Mouse (Mus musculus) adrenal gland, postnatal 4 days (tissue): ENCODE measurements at regions not wholly inside any gene's neighbourhood (a gene's known extent, or its start where the extent isn't known, plus 50 kb on each side); places are given as distances from the start of the nearest gene placed in this dataset.

Experiments
- DNase-seq, 2 experiments: peaks; one replicate each; pipeline ENCODE4 v3.0.0; 2021 to 2022; ENCODE audit warnings: low spot score in 2 of 2, mixed read lengths in 2 of 2

- peak; percentile 72 to 79 for DNase-seq
Observed at GRCm38 (mm10) chrX:77432846-77433810, 77.7 kb upstream of the Tbl1x start.

- no peak for DNase-seq
Observed at GRCm38 (mm10) chrX:77433811-77434192, 77.0 kb upstream of the Tbl1x start.

GRCm38 (mm10) chrX:77443852-77444492, 66.8 kb upstream of the Tbl1x start:
- no peak for DNase-seq

DNA sequence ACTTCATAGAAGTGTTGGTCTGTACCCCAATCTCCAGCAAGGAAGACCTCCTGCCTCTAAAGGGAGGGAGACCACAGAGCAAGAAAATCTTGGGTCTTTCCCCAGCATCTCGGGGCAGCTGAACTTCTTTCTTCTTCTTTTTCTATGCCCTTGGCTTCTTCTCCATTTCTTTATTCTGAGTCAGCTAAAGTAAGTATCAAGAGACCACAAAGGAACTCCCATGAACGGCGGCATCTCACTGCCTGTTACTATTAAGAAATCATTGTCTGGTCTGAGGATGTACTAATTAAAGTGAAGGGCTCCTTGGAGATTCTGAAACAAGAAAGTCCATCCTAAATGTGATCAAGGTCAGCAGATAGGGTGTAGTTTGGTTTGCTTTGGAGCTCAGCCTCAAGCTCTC, 64.1 kb upstream of the Tbl1x start:
- DNase-seq: no peak

DNA sequence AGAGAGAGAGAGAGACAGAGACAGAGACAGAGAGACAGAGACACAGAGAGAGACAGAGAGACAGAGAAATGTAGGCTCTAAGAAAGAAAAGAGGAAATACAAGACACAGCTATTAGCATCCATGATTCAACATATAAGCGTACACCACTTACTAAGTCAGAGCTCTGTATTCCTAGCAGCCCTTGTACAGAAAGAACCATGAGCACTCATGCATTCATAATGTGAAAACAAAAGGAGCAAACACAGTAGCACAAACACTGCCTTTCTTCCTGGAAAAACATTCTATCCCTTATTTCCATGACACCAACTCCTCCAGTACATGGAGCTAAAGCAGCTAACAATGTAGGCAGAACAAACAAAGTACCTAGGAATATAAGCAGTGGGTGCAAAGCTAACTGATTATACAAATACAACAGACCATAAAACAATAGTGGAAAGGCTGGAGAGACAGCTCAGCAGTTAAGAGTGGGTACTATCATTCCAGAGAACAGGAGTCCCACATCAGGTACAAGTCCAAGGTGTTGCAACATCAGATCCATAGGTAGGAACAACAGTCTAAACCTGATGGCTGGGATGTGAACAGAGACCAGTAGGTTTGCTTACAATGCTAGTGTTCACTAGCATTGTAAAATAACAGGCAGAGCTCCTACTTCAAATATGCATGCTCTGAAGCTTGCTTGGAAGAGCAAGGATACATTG, 58.7 kb upstream of the Tbl1x start:
- no peak for DNase-seq
